Mouse (Mus musculus): ENCODE results near the gene Zc3h12b.

GRCm38 (mm10) chrX:95968594-95968965 lies 257.1 kb downstream of the Zc3h12b start:
- TF ChIP-seq EP300 (IDR thresholded peaks at IDR 0.05; ENCODE audit: low read depth) (no peak), CTCF (IDR thresholded peaks at IDR 0.05; ENCODE audit: low read depth) (no peak)

Data from heart, postnatal 0 days (tissue).